Mouse (Mus musculus): ENCODE measurements around the gene Suds3.

Gene Suds3

GRCm38 (mm10) chr5:117136570-117136969 lies 20.7 kb upstream of the Suds3 start:
- DNase-seq (ENCODE audit: low read depth, low spot score) = no peak

- DNase-seq (ENCODE audit: low read depth, low spot score) = peak; percentile 52
Measured at GRCm38 (mm10) chr5:117135869-117136268, 20.0 kb upstream of the Suds3 start.

DNA sequence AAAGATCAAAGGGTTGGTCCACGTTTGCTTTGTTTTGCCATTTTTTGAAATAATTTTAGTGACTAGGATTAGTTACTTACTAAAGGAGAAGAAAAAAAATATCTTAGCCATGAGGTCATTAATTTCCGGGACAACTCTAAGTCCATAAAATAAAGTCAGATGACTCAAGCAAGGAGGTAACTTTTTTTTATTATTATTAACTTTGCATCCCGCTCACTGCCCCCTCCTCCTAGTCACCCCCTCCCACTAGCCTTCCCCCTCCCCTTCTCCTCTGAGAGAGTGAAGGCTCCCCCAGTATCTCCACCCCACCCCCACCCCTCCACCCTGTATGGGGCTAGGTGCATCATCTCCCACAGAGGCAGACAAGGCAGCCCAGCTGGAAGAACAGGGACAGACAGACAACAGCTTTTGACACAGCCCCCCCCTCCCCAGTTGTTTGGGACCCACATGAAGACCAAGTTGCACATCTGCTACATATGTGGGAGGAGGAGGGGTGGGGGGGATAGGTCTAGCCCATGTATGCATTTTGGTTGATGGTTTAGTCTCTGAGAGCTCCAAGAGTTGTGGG lies 19.1 kb upstream of the Suds3 start:
- no peak for DNase-seq (ENCODE audit: low read depth, low spot score)

- DNase-seq (ENCODE audit: low read depth, low spot score) = no peak
Measured at GRCm38 (mm10) chr5:117134066-117134888, 18.4 kb upstream of the Suds3 start.

DNA sequence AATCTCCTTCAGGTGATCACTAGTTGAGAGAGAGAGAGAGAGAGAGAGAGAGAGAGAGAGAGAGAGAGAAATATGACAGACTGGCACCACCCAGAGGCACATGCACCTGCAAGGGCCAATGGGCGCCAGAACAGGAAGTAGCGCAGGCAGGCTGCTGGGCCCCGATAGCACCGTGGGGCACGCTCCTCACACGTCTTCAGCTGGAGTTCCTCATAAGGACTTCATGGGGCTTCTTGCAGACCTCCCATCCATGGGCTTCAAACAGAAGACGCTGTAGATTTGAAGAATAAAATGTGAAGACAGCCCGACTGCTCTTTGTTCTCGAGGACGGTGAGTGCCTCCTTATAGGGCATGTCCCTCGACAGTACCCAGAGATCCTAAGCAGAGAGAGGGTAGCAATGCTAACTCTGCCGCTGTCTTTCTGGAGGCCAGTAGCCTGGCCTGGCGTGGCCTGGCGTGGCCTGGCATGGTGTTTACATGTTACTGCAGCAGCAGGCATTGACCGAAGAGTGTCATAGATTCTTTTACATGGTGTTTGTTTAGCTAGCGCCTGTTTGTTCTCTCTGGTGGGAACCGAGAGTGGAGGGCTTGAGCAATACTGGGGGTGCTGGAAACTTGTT lies 17.6 kb upstream of the Suds3 start:
- no peak for DNase-seq (ENCODE audit: low read depth, low spot score)

DNA sequence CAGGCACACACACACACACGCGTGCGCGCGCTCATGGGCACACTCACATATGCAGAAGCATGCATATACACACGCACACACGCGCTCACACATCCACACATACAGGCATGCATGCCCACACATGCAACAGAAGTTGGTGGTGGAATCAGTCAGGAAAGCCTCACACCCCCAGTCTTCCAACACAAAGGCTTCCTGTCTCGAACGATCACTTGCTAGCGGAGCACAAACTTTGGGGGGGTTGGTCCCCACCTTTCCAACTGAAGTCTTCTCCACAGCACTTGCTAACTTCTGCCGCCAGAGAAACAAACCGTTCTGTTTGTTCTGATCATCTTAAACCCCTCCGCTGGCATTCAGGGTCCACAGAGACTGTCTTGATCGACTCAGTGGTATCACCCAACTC lies 14.8 kb upstream of the Suds3 start:
- no peak for DNase-seq (ENCODE audit: low read depth, low spot score)

DNA sequence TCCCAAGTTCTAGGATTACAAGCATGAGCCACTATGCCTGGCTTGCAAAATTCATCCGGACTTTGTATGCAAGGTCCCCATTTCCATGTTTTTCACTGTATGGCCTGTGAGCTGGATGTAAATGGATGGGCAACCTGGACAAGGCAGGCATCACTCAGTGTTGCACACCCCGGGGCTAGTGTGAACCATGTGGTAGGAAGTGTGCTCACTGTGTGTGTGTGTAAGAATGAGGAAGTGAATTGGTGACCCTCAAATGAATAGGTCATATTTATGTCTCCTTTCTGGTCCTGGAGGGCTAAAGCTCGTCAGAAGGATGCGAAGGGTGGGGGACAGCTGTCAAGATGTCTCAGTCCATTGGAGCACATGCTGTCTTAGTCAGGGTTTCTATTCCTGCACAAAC lies 11.1 kb upstream of the Suds3 start:
- DNase-seq (ENCODE audit: low read depth, low spot score) = no peak

- peak; percentile 94 for DNase-seq (ENCODE audit: low read depth, low spot score)
Measured at GRCm38 (mm10) chr5:117125482-117126346, 9.8 kb upstream of the Suds3 start.

GRCm38 (mm10) chr5:117123840-117124239 lies 7.9 kb upstream of the Suds3 start:
- DNase-seq (ENCODE audit: low read depth, low spot score) = peak; percentile 56

DNA sequence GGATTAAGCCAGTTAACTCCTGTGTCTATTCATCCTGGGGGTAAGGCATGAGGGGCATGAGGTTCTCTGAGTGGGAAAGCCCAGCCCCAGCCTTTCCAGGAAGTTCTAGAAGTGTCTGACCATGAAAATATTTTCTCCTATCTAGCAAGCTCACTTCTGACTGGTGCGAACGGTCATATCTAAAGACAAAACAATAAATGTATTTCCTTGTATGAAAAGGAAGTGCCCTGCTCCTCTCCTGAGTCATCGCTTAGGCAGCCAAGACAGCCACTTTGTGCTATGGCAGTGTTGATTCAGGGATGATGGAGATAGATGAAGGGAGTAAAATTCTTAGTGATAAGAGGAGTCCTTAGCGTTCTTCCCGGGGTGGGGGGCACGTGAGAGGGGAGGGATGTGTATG lies 7.2 kb upstream of the Suds3 start:
- no peak for DNase-seq (ENCODE audit: low read depth, low spot score)

GRCm38 (mm10) chr5:117121657-117122056 lies 5.7 kb upstream of the Suds3 start:
- DNase-seq (ENCODE audit: low read depth, low spot score) = no peak

DNA sequence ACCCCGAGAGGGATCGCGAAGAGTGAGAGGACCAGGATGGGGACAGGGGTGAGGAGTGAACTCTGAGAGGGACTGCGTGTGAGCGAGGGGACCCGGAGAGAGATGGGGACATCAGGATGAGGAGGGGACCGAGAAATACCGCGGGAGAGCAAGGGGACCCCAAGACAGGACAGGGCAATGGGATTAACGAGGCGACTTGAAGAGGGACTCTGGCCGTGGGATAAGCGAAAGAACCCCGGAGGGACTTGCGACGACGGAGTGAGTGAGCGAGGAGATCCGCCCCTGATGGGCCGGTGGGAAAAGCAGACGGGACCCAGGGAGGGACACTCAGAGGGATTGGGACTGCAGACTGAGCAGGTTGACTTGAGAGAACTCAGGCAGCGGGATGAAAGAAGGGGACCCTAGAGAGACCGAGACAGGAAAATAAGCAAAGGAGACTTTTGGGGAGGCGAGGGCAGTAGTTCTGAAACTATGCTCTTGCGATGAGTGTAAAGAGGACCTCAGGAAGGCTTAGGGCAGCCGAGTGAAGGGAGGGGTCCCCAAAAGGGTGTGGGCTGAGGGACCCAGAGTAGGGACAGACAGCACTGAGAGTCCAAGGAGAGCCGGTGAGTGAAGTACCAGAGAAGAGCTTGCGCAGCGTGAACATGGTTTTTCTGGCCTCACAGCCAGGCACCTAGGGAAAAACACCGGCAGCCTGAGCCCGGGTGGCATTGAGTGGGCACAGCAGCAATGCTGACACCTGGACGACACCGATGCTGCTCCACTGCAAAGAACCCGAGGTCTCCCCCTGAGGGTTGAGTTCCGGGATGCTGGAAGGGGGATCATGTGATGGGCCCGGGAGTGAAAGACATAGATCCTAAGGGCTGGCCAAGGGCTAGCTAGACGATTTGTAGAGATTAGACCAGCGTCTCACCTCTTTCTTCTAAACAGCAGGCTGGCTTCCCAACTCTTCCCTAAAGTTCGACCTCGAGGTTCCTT lies 4.9 kb upstream of the Suds3 start:
- DNase-seq (ENCODE audit: low read depth, low spot score) = no peak

DNA sequence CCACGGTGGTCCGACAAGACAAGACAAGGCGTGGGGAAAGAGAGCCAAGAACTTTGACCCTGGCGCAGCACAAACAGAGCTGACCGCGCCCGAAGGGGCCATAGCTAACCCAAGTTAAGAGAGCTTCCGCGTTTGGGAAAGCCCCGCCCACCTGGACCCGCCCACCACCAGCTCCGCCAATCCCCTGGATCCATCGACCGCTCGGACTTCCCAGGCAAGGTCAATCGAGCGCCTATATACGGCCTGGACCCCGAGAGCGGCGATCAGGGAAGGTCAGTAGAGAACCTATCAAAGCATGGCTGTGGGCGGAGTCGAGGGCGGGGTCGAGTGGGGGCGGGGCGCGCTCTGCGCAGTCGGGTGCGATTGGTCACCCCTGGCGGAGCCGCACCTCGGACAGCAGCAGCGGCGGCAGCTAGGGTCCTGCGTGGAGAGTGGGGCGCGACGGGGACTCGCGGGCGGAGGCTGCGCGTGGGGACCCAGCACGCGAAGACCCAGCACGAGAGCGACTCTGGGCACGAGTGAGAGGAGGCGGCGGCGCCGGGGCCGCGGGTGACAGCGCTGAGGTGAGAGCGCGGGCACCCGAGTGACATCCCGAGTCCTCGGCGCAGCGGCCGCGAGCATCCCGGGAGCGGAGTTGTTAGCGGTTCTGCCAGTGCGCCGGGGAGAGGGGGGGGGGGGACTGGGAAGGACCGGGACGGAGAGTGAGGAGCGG lies 4.0 kb upstream of the Suds3 start, which contains the start of gene Taok3:
Taok3 (plus strand) TSS at position 353 of the 712 bp plus-strand sequence.
- peak; percentile 100 for DNase-seq (ENCODE audit: low read depth, low spot score)

GRCm38 (mm10) chr5:117118850-117119249 lies 2.9 kb upstream of the Suds3 start:
- DNase-seq (ENCODE audit: low read depth, low spot score) = no peak

- no peak for DNase-seq (ENCODE audit: low read depth, low spot score)
Measured at GRCm38 (mm10) chr5:117118220-117118619, 2.3 kb upstream of the Suds3 start.

DNA sequence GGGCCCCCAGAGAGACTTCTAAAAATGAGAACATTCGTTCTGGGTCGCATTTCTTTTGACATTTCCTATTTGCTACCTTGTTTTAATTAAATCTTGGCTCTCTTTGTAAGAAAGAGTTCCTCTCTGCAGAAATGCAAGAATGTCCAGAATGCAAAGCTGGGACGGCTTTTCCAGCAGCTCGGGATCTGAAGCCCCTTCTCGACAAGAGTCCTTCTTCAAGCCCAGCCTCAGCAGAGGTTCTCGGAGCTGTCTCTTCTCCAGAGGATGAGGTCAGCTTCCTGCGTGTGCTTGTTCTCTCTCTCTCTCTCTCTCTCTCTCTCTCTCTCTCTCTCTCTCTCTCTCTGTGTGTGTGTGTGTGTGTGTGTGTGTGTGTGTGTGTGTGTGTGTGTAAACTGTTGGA lies 1.8 kb upstream of the Suds3 start:
- DNase-seq (ENCODE audit: low read depth, low spot score) = no peak

GRCm38 (mm10) chr5:117117241-117117640 lies 1.3 kb upstream of the Suds3 start:
- no peak for DNase-seq (ENCODE audit: low read depth, low spot score)

- DNase-seq (ENCODE audit: low read depth, low spot score) = no peak
Measured at GRCm38 (mm10) chr5:117116660-117117059, 747 bp upstream of the Suds3 start.

GRCm38 (mm10) chr5:117115193-117115767 lies 633 bp downstream of the Suds3 start:
- DNase-seq (ENCODE audit: low read depth, low spot score) = peak; percentile 64

Measured in ZHBTc4 (cell line).